Mouse (Mus musculus): ENCODE data around the gene Ctsw. TPM values are rescaled to one million over a fixed set of nuclear protein-coding genes. Genes with fewer than 3 reads are reported as not detected.

Ctsw gene
- 3.3 and 9.7 TPM in 2 replicates for polyA plus RNA-seq (2012; rRNA removed; ENCODE audit: low replicate concordance)

DNA sequence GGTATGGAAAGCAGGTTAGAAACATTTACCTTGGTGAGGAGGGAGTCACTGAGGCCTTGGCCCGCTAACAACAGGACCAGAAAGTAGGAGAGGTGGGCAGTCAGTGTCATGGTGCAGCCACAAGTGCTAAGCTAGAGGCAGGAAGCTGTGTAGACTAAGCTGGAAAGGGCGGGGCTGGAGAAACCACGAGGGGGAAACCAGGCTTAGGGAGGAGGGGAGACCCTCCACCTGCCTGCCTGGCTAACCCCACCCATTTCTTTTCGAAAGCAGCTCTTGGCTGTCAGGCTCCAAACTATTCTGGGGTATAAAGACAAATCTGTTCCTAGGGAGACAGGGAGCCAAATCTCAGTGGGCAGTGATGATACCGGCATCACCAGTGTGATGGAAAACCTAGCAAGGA lies at the start of gene Ctsw:
Gene Ctsw, minus strand, starts transcription at position 134 of the 400 bp plus-strand sequence.

DNA sequence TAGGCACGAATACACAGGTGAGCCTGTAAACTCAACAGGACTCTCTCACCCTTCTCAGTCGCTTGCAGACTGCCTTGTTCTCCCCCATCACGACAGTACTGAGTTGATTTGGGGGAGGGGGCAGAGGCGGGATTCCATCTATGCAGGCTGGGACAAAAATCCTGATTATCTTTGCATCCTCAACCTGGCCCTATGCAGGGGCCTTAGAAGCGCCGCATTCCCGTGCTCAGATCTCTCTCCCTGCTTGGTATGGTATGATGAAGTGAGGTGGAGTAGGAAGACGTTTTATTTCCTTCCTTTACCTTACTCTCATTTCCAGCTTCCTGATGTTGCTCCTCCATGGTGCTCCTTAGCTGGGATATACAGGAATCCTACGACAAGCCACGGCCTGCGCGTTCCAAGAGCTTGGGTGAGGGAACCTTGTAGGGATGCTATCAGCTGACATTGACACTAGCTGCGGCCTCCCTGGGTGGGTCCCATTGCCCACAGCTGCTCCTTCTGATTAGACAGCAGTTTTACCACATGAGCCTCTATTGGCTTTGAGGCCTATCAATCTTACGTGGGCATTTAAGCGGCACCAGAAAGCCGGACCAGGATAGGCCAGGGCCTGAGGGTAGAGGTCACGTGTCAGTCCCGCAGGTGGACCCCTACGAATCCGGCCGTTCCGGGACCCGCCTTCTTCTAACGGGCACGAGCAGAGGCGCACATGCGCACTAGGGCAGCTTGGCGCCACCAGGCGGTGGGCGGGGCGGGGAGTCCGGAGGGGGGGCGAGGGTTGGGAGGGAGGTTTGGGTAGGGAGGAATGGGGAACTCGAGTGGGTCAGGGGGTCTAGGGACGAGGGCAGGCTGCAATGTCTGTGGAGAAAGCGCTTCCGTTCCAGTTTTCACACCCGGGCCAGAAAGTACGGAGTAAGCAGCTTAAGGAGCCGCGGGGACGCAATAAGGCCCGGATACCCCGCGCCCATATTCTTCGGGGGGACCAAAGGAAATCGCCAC lies 42.0 kb upstream of the Ctsw start, which contains the start of gene Snx32:
Gene Snx32, minus strand, starts transcription at position 508 of the 996 bp plus-strand sequence.

DNA sequence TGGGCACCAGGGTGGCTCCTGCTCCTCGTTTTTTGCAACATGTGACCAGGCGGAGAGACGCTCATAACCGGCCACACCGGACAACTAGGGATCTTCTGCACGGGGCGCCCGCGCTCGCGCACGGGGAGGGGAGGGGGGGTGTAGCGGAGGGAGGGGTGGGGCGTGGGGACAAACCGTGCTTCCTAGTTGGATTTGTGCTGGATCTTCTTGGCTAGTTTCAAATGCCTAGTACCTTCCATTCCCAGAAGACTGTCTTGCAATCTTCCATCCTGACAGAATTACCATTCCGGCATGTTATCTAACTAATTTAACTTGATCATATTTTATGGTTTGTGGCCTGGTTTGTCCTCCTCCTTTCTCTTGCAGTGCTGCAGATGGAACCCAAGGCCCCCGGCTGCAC lies 35.4 kb upstream of the Ctsw start, which contains the start of gene 1700020D05Rik:
Gene 1700020D05Rik, minus strand, starts transcription at position 101 of the 400 bp plus-strand sequence.

DNA sequence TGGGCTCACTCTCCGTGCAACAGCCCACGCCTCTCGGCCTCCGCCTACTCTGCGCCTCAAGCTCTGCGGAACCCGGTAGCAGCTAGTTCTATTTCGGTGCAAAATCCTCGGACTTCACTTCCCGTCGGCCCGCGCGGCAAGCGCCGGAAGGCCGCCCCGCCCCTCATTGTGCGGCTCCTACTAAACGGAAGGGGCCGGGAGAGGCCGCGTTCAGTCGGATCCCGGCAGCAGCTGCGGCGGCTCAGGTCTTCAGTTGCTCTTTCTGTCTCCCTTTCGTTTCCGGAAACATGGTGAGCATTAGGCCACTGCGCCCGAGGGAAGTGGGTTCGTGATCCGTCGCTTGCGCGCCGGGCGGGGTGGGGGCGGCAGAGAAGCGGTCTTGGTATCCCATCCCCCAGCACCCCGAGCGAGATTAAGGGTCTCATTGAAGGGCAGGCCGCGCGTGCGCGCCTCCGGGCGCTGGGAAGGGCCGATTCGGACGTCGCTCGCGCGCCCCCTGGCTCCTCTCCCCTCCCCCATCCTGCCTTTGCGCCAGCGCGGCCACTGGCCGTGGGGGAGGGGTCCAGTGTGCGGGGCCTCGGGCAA lies 22.1 kb upstream of the Ctsw start, which contains the start of gene Cfl1:
Gene Cfl1, plus strand, starts transcription at position 143 of the 585 bp plus-strand sequence.

DNA sequence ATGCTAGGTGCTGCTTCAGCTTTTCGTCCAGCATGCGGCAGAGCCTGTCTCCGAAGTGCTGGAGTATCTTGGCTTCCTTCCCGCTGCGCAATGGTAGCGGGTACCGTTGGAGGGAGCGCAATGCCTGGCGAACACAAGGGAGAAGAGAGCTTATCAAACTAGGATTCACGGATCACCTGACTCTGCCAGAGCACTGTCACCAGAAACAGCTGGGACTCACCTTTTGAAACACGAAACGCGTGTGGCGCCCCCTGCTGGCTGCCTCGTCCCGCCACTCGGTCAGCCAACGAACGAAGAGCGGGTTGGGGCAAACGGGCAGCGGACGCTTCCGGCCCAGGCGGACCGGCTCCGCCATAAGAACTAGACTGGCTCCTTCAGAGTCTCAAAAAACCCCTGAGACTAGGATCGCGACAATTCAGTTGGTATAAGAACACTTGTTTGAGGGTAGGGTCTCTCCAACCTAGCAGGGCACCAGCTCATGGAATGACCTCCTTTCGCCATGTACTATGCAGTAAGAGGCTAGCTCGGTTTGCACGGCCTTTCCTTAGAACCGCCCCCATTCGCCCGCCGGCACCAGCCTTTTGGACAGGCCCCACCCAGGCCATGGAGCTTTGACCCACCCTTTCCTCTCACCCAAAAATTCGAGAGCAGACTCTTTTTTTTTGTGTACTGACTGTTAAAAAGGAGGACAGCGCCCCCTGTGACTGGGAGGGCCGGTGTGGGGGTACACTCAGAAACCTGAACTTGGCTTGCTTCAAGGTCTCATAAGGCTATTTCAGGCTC lies 19.7 kb upstream of the Ctsw start, which contains the start of gene Mus81:
Gene Mus81, minus strand, starts transcription at position 635 of the 783 bp plus-strand sequence.

DNA sequence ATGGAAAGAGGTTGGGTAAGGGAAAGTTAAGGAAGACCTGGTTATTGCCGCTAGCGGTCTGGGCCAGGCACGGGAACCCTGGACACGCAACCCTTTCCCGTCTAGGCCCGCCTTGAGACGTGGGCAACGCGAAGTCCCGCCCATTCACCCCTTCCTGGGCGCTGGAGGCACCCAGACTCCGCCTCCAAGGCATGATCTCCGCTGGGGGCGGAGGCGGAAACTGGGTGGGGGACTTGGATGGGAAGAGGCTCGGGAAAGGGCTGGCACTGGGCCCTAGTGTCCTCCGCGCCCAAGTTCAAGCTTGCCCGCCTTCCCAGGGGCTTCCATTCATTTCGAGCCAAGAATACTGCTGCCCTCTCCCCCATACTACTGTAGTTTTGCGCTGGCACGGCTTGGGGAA lies 5.4 kb upstream of the Ctsw start, which contains the start of gene Efemp2:
Gene Efemp2, plus strand, starts transcription at position 235 of the 400 bp plus-strand sequence.

DNA sequence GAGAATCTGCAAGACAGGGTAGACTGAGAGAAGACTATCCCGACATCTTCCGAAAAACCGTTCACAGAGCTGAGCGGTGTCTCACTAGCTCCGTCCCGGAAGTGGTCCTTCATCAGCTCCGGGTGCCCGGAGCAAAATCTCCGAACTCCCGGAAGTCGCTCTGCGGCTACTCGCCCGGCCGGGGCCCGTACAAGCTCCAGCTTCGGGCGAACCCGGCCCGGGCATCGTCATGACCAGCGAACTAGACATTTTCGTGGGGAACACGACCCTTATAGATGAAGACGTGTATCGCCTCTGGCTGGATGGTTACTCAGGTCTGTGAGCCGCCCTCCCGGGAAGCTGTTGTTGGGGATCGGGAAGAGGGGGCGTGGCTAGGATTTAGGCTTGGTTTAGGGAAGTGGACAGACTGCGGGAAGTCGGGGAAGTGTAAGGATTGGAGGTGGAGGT lies 7.8 kb downstream of the Ctsw start, which contains the start of gene Fibp:
Gene Fibp, plus strand, starts transcription at position 151 of the 447 bp plus-strand sequence.

DNA sequence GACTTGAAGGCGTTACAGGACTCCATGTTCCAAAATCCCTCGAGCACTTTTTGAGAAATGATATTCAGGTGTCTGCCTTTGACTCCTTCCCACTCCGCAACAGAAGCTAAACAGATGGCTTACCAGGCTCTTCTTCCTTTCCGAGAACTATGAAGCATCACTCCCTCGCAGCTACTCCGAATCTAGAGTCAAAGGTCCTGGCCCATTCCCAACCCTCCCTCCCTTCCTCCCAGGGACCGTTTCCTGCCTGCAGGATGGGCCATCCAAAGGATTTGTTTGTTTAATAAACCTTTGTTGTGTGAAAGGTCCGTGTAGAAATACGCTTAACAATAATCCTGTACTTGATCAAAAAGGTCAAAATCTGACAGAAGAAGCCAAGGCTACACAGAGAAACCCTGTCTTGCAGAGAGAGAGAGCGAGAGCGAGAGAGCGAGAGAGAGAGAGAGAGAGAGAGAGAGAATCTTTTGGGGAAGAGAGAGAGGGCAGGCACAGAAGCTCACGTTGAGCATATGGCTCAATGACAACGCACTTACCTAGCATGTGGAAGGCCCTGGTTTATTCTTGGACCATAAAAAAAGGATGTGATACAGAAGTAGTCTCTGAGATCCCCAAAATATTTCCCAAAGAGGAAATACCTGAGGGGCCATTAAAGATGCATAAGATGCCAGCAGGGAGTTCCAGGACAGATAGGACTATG lies 10.4 kb downstream of the Ctsw start, which contains the start of gene Ccdc85b:
Gene Ccdc85b, minus strand, starts transcription at position 149 of the 697 bp plus-strand sequence.

DNA sequence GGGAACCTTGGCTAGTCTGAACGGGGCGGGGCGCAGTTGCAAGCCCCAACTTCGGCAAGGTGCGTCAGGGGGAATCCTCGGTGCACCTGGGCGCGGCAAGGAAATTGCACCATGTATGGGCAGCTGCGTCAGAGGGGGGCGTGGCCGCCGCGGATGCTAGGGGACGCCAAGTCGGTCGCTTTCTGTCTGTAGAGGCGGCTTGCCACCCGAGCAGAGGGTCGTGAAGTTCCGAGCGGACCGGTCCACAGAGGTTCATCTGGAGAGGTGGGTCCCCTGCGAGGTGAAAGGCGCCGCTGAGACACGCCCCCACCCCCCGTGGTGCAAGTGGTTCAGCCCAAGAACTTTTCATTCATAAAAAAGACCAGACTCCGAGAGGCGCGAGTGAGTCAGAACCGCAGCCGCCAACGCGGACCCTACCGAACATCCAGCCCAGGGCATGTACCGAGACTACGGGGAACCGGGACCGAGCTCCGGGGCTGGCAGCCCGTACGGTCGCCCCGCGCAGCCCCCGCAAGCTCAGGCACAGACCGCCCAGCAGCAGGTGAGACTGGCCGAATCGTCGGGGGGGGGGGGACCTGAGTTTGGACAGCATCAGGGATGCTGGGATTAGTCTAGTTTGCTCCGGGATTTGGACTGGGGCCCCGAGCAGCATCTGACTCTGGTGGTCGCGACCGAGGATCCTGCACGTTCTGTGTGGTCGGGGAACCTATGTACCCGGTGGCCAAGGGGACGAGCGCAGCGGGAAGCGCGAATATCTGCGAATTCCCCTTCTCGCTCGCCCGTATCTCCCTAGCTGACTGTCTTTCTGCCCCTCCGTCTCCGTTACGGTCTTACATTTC lies 20.6 kb downstream of the Ctsw start, which contains the start of gene Fosl1:
Gene Fosl1, plus strand, starts transcription at position 33 of the 839 bp plus-strand sequence.

DNA sequence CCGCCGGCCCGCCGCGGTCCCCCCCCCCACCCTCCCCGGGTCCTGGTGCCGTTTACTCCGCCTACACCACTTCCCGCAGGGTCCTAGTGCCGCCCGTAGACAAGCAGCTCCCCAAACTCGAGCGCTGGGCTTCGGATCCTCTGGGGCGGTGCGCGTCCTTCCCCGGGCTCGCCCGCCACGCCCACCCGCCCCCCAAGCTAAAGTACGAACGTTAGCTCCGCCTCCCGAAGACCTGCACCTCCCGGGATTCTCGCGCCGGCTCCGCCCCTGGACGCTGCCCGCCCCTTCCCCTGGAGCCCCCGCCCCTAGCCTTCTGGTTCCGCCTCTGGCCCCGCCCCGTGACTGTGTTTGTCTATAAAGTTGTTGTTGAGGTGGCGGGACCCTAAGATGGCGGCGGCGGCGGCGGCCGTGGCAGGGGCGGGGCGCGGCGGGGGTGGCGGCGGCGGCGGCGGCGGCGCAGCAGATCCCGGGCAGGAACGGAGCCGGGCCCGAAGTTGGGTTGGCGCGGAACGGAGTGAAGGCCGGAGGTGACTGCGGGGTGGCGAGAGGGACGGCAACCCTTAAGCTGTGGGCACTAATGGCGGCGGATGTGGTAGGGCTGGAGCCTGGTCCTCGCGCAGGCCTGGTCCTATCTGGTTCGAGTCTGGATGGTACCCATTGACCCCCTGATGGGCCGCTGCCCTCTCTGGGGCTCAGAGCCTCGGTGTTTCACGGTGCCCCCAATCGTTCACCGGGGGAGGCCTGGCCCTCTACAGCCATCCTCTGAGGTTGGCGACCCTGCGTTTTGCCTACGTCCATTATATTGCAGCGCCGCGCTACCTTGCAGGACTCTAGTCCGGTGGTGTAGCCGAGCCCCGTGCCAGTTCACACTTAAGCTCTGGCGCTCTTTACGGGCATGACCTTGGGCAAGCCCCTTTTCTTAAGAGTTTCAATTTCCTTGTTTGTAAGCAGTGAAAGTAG lies 43.2 kb downstream of the Ctsw start, which contains the start of the genes Drap1 and AI837181:
Gene Drap1, minus strand, starts transcription at position 198 of the 960 bp plus-strand sequence.
Gene AI837181, plus strand, starts transcription at position 363 of the 960 bp plus-strand sequence.

Other genes starting within 250 kb of the Ctsw start
- 23.2 and 41.8 TPM in 2 replicates for gene Pacs1, start 195.4 kb downstream of the Ctsw start, polyA plus RNA-seq (2012; rRNA removed; ENCODE audit: low replicate concordance)
- 65.2 and 132 TPM in 2 replicates for gene Sf3b2, start 173.1 kb downstream of the Ctsw start, polyA plus RNA-seq (2012; rRNA removed; ENCODE audit: low replicate concordance)
- gene Gal3st3, start 170.2 kb downstream of the Ctsw start, polyA plus RNA-seq (2012; rRNA removed; ENCODE audit: low replicate concordance) = 0.06 TPM in 1 of 2 replicates, not detected in the other
- gene Catsper1, start 132.8 kb downstream of the Ctsw start, polyA plus RNA-seq (2012; rRNA removed; ENCODE audit: low replicate concordance) = not detected in 2 replicates
- gene Cst6, start 118.9 kb downstream of the Ctsw start, polyA plus RNA-seq (2012; rRNA removed; ENCODE audit: low replicate concordance) = 1.9 and 2.5 TPM in 2 replicates
- 17.1 and 26.5 TPM in 2 replicates for gene Eif1ad, start 101.8 kb downstream of the Ctsw start, polyA plus RNA-seq (2012; rRNA removed; ENCODE audit: low replicate concordance)
- gene Banf1, start 101.3 kb downstream of the Ctsw start, polyA plus RNA-seq (2012; rRNA removed; ENCODE audit: low replicate concordance) = 111 and 157 TPM in 2 replicates
- gene Sart1, start 79.8 kb downstream of the Ctsw start, polyA plus RNA-seq (2012; rRNA removed; ENCODE audit: low replicate concordance) = 19.3 and 31.1 TPM in 2 replicates
- gene Tsga10ip, start 66.0 kb downstream of the Ctsw start, polyA plus RNA-seq (2012; rRNA removed; ENCODE audit: low replicate concordance) = not detected in 2 replicates
- gene Drap1, start 43.5 kb downstream of the Ctsw start, polyA plus RNA-seq (2012; rRNA removed; ENCODE audit: low replicate concordance) = 143 and 150 TPM in 2 replicates
- 87.8 and 92.8 TPM in 2 replicates for gene AI837181, start 43.4 kb downstream of the Ctsw start, polyA plus RNA-seq (2012; rRNA removed; ENCODE audit: low replicate concordance)
- gene Fosl1, start 21.0 kb downstream of the Ctsw start, polyA plus RNA-seq (2012; rRNA removed; ENCODE audit: low replicate concordance) = 0.20 and 0.91 TPM in 2 replicates
- 7.7 and 13.9 TPM in 2 replicates for gene Ccdc85b, start 10.6 kb downstream of the Ctsw start, polyA plus RNA-seq (2012; rRNA removed; ENCODE audit: low replicate concordance)
- 121 and 164 TPM in 2 replicates for gene Fibp, start 7.9 kb downstream of the Ctsw start, polyA plus RNA-seq (2012; rRNA removed; ENCODE audit: low replicate concordance)
- 75.7 and 232 TPM in 2 replicates for gene Efemp2, start 5.4 kb upstream of the Ctsw start, polyA plus RNA-seq (2012; rRNA removed; ENCODE audit: low replicate concordance)
- 34.1 and 53.2 TPM in 2 replicates for gene Mus81, start 19.9 kb upstream of the Ctsw start, polyA plus RNA-seq (2012; rRNA removed; ENCODE audit: low replicate concordance)
- 582 and 661 TPM in 2 replicates for gene Cfl1, start 21.9 kb upstream of the Ctsw start, polyA plus RNA-seq (2012; rRNA removed; ENCODE audit: low replicate concordance)
- 1.7 and 2.2 TPM in 2 replicates for gene 1700020D05Rik, start 35.3 kb upstream of the Ctsw start, polyA plus RNA-seq (2012; rRNA removed; ENCODE audit: low replicate concordance)
- gene Snx32, start 42.0 kb upstream of the Ctsw start, polyA plus RNA-seq (2012; rRNA removed; ENCODE audit: low replicate concordance) = 19.9 and 27.1 TPM in 2 replicates
- 2.3 TPM in 1 of 2 replicates, not detected in the other for gene Ovol1, start 92.1 kb upstream of the Ctsw start, polyA plus RNA-seq (2012; rRNA removed; ENCODE audit: low replicate concordance)
- gene Ap5b1, start 99.5 kb upstream of the Ctsw start, polyA plus RNA-seq (2012; rRNA removed; ENCODE audit: low replicate concordance) = 7.8 and 11.4 TPM in 2 replicates
- gene Rnaseh2c, start 133.4 kb upstream of the Ctsw start, polyA plus RNA-seq (2012; rRNA removed; ENCODE audit: low replicate concordance) = 27.4 and 39.1 TPM in 2 replicates
- 41.6 and 73.9 TPM in 2 replicates for gene Kat5, start 141.7 kb upstream of the Ctsw start, polyA plus RNA-seq (2012; rRNA removed; ENCODE audit: low replicate concordance)
- gene Rela, start 169.0 kb upstream of the Ctsw start, polyA plus RNA-seq (2012; rRNA removed; ENCODE audit: low replicate concordance) = 96.7 and 101 TPM in 2 replicates
- 106 and 108 TPM in 2 replicates for gene Sipa1, start 195.2 kb upstream of the Ctsw start, polyA plus RNA-seq (2012; rRNA removed; ENCODE audit: low replicate concordance)
- gene Map3k11, start 220.2 kb upstream of the Ctsw start, polyA plus RNA-seq (2012; rRNA removed; ENCODE audit: low replicate concordance) = 64.7 and 65.5 TPM in 2 replicates
- gene Pcnx3, start 220.4 kb upstream of the Ctsw start, polyA plus RNA-seq (2012; rRNA removed; ENCODE audit: low replicate concordance) = 89.4 and 136 TPM in 2 replicates
- 0.39 TPM in 1 of 2 replicates, not detected in the other for gene Kcnk7, start 235.9 kb upstream of the Ctsw start, polyA plus RNA-seq (2012; rRNA removed; ENCODE audit: low replicate concordance)